Mouse (Mus musculus): ENCODE data around the gene Klf15.

DNA sequence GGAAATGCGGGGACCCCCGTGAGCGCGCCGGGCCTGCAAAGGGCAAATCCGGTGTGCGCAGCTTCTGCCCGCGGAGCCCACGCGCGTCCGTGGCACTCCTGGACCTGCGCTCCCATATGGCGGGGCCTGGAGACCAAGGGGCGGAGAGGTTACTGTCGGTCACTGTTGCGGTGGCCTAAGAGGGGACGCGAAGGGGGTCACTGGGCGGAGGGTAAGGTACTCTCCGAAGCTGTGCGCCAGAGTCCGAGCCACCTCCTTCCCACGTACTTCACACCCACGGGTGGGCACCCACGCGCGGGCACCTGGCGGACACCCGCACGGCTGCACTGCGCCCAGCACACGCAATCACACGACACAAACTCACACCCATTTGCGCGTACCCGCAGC, 458 bp downstream of the Klf15 start:
- TF ChIP-seq HCFC1 (IDR thresholded peaks at IDR 0.05; ENCODE audit: borderline replicate concordance, insufficient read depth, low read length) (no peak), CHD2 (IDR thresholded peaks at IDR 0.05; ENCODE audit: low read depth, low read length) (no peak), ZNF384 (IDR thresholded peaks at IDR 0.05; ENCODE audit: low read depth, low read length) (no peak)

Measured in ES-E14 (cell line).